Mouse (Mus musculus): ENCODE results near the gene Ezr.

DNA sequence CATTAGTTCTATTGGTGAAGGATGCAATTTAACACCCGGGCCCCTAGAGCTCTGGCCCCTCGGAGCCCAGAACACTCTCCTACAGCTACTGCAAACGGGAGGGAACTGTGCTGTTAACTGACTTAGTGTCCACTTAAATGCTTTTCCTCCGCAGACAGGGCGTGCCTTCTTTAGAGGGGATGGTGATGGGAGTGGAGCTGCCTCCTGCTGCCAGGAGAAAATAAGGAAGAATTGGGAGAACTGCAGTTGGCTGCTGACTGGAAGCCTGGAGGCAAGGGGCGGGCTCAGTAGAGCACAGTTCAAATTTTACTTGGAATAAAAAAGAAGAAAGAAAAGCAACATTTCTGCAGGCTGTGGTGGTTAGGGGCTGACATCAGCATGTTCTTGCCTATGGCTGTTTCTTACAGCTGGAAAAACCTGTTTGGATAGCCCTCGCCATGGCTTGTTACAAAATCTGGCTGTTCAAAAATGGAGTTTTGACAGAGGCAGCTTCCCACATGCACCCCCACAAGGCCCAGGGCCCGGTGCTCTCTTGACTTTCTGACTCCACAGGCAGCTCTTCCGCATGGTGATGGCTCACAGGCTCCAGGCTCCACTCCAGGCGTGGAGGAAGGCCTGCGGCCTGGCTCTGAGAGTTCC, 31.2 kb downstream of the Ezr start:
- TF ChIP-seq CTCF (IDR thresholded peaks at IDR 0.05; ENCODE audit: low read depth, low read length) (no peak), POLR2A (IDR thresholded peaks at IDR 0.05; ENCODE audit: insufficient read depth, low read length) (no peak), EP300 (IDR thresholded peaks at IDR 0.05; ENCODE audit: insufficient read depth, low read depth, low read length) (0 out of 2 replicates have a peak, but pooled peaks have one; percentile 18)

All from ES-Bruce4 (cell line).